Mouse (Mus musculus) G1E (cell line): ENCODE data around the gene Rbm44.

Experiments used
- CTCF ChIP-seq: IDR thresholded peaks from 2 replicates; pipeline ENCODE4 v1.5.1; 2012; ENCODE audit warnings: low read depth, low read length, inconsistent platforms, mixed read lengths
- GATA1 ChIP-seq: IDR thresholded peaks from 2 replicates; pipeline ENCODE4 v1.6.1; 2012; ENCODE audit warnings: borderline replicate concordance, low read length, inconsistent platforms, mixed read lengths
- GATA2 ChIP-seq: IDR thresholded peaks from 2 replicates; pipeline ENCODE4 v1.6.1; 2012; ENCODE audit warnings: low read depth, low read length, inconsistent platforms, borderline replicate concordance

- TF ChIP-seq GATA1 = no peak
- TF ChIP-seq CTCF = no peak
- no peak for TF ChIP-seq GATA2
Observed at GRCm38 (mm10) chr1:91176871-91177270, 32.0 kb downstream of the Rbm44 start.
